Mouse (Mus musculus): ENCODE measurements around the gene Isg15. TPM values are rescaled to one million over a fixed set of nuclear protein-coding genes. Genes with fewer than 3 reads are reported as not detected.

Gene Isg15
- polyA plus RNA-seq, 1 experiment from 2014 or later, result 13.8 TPM

DNA sequence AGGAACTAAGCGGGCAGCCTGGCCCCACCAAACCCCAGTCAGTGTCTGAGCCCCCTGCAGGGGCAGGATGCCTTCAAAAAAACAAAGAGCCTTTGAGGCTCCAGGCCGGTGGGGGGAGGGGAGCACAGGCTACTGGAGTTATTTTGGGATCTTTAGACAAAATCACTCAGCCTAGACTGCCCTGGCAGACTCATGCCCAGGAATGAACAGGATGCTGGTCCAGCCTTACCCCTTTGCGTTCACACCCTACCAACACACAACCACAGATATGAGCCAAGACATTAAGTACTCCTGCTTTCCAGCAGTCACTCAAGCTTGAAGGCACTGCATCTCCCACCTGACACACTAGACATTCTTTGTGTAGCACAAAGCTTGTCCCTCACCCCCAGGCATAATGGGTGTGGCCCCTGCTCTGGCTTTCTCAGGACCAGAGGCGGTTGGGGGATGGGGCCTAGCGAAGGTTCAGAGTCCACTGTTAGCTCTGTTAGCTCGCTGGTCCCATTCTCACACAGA lies 11.8 kb downstream of the Isg15 start:
- Histone ChIP-seq H3K4me1 (ENCODE audit: insufficient read depth, low read depth, low read length) (peaks cover 13% of the 10 kb centered on the region), H3K27ac (ENCODE audit: low read length) (peak overlapping the region; percentile 70), H3K9me3 (ENCODE audit: low read length) (no peaks in the 10 kb centered on the region), H3K4me3 (ENCODE audit: low read depth, low read length) (no peak overlapping the region), H3K27me3 (replicated peaks; ENCODE audit: insufficient read depth, low read length) (no peaks in the 10 kb centered on the region), H3K4me2 (replicated peaks; ENCODE audit: low read depth, low read length) (no peak overlapping the region), H3K36me3 (ENCODE audit: insufficient read depth, low read length) (no peaks in the 10 kb centered on the region), H3K9ac (replicated peaks; ENCODE audit: low read depth) (no peak overlapping the region)
- TF ChIP-seq CTCF (IDR thresholded peaks at IDR 0.05) (no peak), EP300 (IDR thresholded peaks at IDR 0.05) (peak; percentile 76)
- 36% methylated on average over 6 of the region's 6 CpGs for WGBS
- ATAC-seq (peak; percentile 65), DNase-seq (ENCODE audit: low spot score) (peak; percentile 78)

DNA sequence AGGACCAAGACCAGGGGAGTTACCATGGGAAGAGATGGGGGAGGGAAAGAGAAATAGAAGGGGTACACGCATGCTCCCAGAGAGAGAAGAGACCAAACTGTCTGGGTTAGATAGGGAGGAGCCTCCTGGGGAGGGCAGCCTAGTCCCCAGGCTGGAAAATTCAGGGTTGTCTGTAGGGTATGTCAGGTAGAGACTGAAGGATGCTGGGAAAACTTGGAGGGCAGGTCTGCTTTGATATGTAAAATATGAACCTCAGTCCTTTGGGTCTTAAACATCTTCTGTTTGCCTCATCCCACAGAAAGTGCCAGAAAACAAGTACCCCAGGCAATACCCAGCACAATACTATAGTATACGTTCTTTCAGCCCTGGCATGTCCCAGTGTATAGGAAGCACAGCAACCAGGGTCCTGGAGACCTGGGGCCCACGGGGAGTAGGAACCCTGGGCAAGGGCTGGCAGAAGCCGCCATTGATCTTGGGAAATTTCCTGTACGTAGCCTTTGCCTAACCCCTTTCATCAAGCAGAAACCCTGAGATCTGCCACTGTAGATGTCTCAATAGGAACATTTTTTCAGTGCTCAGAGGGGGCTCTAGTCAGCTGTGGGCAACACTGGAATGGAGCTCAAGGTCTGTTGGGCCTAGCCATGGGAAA lies 12.3 kb downstream of the Isg15 start:
- Histone ChIP-seq H3K9ac (replicated peaks; ENCODE audit: low read depth) (no peak overlapping the region), H3K4me3 (ENCODE audit: low read depth, low read length) (no peak overlapping the region), H3K4me1 (ENCODE audit: insufficient read depth, low read depth, low read length) (peaks cover 13% of the 10 kb centered on the region), H3K4me2 (replicated peaks; ENCODE audit: low read depth, low read length) (no peak overlapping the region), H3K27me3 (replicated peaks; ENCODE audit: insufficient read depth, low read length) (no peaks in the 10 kb centered on the region), H3K27ac (ENCODE audit: low read length) (peak overlapping the region; percentile 70; the same call in 1 of the 2 replicates), H3K9me3 (ENCODE audit: low read length) (no peaks in the 10 kb centered on the region), H3K36me3 (ENCODE audit: insufficient read depth, low read length) (no peaks in the 10 kb centered on the region)
- WGBS, result 76% methylated on average over 5 of the region's 5 CpGs
- ATAC-seq (no peak), DNase-seq (ENCODE audit: low spot score) (no peak)
- TF ChIP-seq CTCF (IDR thresholded peaks at IDR 0.05) (no peak), EP300 (IDR thresholded peaks at IDR 0.05) (no peak)

DNA sequence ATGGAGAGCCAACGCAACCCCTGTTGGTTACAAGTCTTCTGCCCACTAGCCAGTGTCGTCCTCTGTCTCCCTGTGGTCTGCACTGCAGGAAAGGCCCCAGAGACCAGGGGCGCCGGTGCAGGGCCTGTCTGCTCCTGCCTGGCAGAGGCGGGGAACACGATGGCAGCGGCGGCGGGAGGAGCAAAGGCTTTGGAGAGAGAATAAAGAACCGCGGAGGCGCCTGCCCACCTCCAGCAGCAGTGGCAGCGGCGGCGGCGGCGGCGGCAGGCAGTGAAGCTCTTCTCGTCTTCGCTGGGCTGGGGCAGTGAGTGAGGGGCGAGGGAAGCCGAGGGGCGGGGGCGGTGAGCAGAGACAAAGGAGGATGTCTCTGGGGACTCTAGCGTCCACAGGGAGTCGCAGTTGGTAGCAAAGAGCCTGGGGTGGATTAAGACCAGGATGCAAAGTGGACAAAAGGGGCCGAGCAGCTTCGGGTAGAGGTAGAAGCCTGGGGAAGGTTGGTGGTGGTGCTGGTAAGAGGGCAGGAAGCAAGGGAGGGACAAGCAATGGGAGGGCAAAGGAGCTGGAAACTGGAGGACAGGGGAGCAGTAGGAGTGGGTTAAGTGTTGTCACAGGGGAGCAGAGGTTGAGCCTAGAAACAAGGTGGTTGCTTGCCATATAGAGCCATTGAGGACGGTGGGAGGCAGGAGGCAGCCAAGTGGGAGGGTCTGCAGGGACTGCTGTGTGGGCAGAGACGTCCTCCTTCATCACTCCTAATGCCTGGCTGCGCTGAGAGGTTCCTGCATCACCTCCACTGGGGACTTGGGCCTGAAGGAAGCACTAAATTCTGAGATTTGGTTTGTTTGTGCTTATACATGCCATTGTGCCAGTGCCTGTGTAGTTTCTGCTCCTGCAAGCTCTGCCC lies 14.4 kb downstream of the Isg15 start:
- no peaks in the 10 kb centered on the region for H3K9me3 ChIP-seq (ENCODE audit: low read length)
- WGBS, result 30% methylated on average over 27 of the region's 31 CpGs
- 0 out of 2 replicates have a peak overlapping the region, but pooled peaks have one; percentile 14 for H3K4me2 ChIP-seq (replicated peaks; ENCODE audit: low read depth, low read length)
- H3K9ac ChIP-seq (replicated peaks; ENCODE audit: low read depth), result no peak overlapping the region
- no peak for DNase-seq (ENCODE audit: low spot score)
- TF ChIP-seq EP300 (IDR thresholded peaks at IDR 0.05) (no peak), CTCF (IDR thresholded peaks at IDR 0.05) (no peak; the same call in 1 of the 2 replicates)
- peaks cover 13% of the 10 kb centered on the region for H3K4me1 ChIP-seq (ENCODE audit: insufficient read depth, low read depth, low read length)
- H3K36me3 ChIP-seq (ENCODE audit: insufficient read depth, low read length), result no peaks in the 10 kb centered on the region
- H3K27me3 ChIP-seq (replicated peaks; ENCODE audit: insufficient read depth, low read length), result no peaks in the 10 kb centered on the region
- ATAC-seq, result no peak
- no peak overlapping the region for H3K27ac ChIP-seq (ENCODE audit: low read length)
- no peak overlapping the region for H3K4me3 ChIP-seq (ENCODE audit: low read depth, low read length)

DNA sequence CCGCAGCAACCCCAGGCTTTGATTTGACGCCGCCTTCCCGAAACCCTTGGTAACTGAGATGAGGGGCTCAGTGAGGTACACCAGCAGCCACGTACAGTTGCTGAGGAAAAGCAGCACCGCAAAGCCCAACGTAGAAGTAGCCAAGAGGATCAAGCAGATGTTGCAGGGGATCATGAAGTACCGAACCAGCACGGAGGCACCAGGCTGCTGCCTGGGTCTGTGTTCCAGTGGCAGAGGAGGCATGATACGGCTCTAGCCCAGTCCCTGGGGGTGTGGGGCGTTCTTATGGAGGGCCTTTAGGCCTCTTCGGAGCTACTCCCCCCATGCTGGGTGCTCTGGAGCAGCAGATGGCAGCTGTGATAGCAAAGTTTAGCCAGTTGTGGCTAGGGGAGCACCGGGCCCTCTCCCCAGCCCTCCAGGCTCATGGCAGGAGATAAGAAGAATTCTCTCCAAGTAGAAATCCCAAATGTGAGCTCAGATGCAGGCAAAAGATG lies 15.1 kb downstream of the Isg15 start:
- WGBS, result 87% methylated on average over 13 of the region's 13 CpGs
- ATAC-seq (no peak), DNase-seq (ENCODE audit: low spot score) (no peak)
- Histone ChIP-seq H3K4me1 (ENCODE audit: insufficient read depth, low read depth, low read length) (peaks cover 13% of the 10 kb centered on the region), H3K27ac (ENCODE audit: low read length) (no peak overlapping the region), H3K4me3 (ENCODE audit: low read depth, low read length) (no peak overlapping the region), H3K4me2 (replicated peaks; ENCODE audit: low read depth, low read length) (no peak overlapping the region), H3K36me3 (ENCODE audit: insufficient read depth, low read length) (no peaks in the 10 kb centered on the region), H3K9me3 (ENCODE audit: low read length) (no peaks in the 10 kb centered on the region), H3K27me3 (replicated peaks; ENCODE audit: insufficient read depth, low read length) (no peaks in the 10 kb centered on the region), H3K9ac (replicated peaks; ENCODE audit: low read depth) (no peak overlapping the region)
- no peak for TF ChIP-seq CTCF (IDR thresholded peaks at IDR 0.05)
- TF ChIP-seq EP300 (IDR thresholded peaks at IDR 0.05), result no peak

DNA sequence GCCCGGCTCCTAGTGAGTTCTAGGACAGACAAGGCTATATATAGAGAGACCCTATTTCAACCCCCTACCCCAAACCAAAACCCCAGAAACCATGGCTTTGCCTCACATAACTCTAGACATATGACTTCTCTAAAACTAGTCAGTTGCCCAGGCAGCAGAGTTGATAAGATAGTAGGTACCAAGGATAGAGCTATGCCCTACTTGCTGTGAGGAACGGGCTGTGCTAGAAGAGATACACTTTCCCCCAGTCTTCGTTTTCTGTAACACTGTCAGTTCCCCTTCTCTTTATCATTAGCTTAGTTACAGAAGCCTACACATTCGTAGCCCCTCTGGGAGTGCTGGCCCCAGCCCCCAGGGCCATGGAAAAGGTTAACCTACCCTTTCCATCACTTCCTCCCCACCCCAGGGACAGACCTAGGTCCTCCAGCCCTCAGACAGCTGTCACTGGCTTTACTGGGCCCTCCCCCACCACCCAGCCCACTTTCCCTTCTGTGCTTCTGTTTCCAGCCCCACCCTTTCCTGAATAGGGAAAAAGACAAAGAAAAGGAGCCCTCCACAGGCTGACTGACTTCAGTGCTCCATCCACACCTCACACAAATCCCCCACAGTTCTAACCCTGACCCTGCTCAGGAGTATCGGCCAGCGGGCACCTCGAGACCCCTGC lies 16.2 kb downstream of the Isg15 start:
- DNase-seq (ENCODE audit: low spot score), result peak; percentile 39

More for the DNA sequence above, 16.2 kb downstream of the Isg15 start:
- H3K9ac ChIP-seq (replicated peaks; ENCODE audit: low read depth), result no peak overlapping the region
- no peaks in the 10 kb centered on the region for H3K27me3 ChIP-seq (replicated peaks; ENCODE audit: insufficient read depth, low read length)
- no peaks in the 10 kb centered on the region for H3K36me3 ChIP-seq (ENCODE audit: insufficient read depth, low read length)
- H3K27ac ChIP-seq (ENCODE audit: low read length), result no peak overlapping the region
- peaks cover 11% of the 10 kb centered on the region for H3K4me1 ChIP-seq (ENCODE audit: insufficient read depth, low read depth, low read length)
- no peak overlapping the region for H3K4me3 ChIP-seq (ENCODE audit: low read depth, low read length)
- no peaks in the 10 kb centered on the region for H3K9me3 ChIP-seq (ENCODE audit: low read length)
- no peak for TF ChIP-seq CTCF (IDR thresholded peaks at IDR 0.05)
- no peak for TF ChIP-seq EP300 (IDR thresholded peaks at IDR 0.05)
- H3K4me2 ChIP-seq (replicated peaks; ENCODE audit: low read depth, low read length), result no peak overlapping the region
- ATAC-seq, result peak; percentile 19
- WGBS, result 75% methylated on average over 7 of the region's 7 CpGs
